Mouse (Mus musculus) bone marrow macrophage, adult 2 months (primary cell): ENCODE data around the gene A4galt. TPM values are rescaled to one million over a fixed set of nuclear protein-coding genes. Genes with fewer than 3 reads are reported as not detected.

Source experiments
- H3K27ac ChIP-seq: 2 replicates; pipeline ENCODE4 v1.5.1; 2012; ENCODE audit warnings: low read depth, low read length; ENCODE audit not compliant: insufficient read depth
- H3K4me1 ChIP-seq: 2 replicates; pipeline ENCODE4 v1.6.1; 2012; ENCODE audit warnings: low read length; ENCODE audit not compliant: control insufficient read depth, insufficient read depth
- H3K4me3 ChIP-seq: 2 replicates; pipeline ENCODE4 v1.5.1; 2012; ENCODE audit warnings: mild to moderate bottlenecking, low read length, moderate library complexity; ENCODE audit not compliant: insufficient read depth
- CTCF ChIP-seq: IDR thresholded peaks from 2 replicates; pipeline ENCODE4 v1.5.1; 2012; ENCODE audit warnings: low read depth, mild to moderate bottlenecking, low read length, moderate library complexity
- POLR2A ChIP-seq: IDR thresholded peaks from 2 replicates; pipeline ENCODE4 v1.6.1; 2012; ENCODE audit warnings: mild to moderate bottlenecking, low read depth, low read length, borderline replicate concordance
- polyA plus RNA-seq: library from polyadenylated mRNA; stranded (reverse); fragments of >200 nt; gene quantifications from 2 replicates; pipeline ENCODE4 v1.2.4, GENCODE M21; 2012; ENCODE audit not compliant: missing spikeins, insufficient read depth, insufficient read length

Gene A4galt
- polyA plus RNA-seq, 1 experiment: not detected

DNA sequence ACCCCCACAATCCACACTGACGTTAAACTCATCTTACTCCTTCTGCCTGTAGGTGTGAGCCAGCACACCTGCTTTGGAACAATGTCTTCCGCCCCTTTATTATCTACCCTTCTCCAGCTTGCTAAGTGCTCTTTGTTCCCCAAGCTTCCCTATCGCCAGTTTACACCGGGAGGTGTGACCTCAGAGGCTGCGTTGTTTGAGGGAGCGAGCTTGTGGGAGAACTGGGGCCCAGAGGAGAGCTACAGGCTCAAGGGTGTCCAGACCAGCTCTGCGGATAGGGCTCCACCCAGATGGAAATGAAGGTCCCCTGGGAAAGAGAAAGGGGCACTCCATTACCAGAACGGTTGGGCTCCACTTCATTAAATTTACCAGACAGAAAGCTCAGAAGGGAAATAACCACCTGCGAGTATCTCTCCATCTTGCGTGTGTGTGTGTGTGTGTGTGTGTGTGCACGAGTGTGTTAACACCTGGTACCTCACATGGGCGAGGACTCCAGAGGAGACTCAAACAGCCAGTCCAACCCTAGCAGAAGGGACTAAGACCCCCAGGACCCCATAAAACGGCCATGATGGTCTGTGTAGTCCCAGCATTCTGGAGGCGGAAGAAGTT is 3.2 kb downstream of the A4galt start:
- Histone ChIP-seq H3K4me3 (no peak overlapping the region), H3K27ac (no peak overlapping the region), H3K4me1 (no peaks in the 10 kb centered on the region)
- TF ChIP-seq POLR2A (no peak), CTCF (no peak)

- Histone ChIP-seq H3K4me3 (no peak overlapping the region), H3K27ac (no peak overlapping the region), H3K4me1 (no peaks in the 10 kb centered on the region)
- no peak for TF ChIP-seq POLR2A
- TF ChIP-seq CTCF: no peak
Observed at GRCm38 (mm10) chr15:83244371-83244770, 7.2 kb downstream of the A4galt start.

DNA sequence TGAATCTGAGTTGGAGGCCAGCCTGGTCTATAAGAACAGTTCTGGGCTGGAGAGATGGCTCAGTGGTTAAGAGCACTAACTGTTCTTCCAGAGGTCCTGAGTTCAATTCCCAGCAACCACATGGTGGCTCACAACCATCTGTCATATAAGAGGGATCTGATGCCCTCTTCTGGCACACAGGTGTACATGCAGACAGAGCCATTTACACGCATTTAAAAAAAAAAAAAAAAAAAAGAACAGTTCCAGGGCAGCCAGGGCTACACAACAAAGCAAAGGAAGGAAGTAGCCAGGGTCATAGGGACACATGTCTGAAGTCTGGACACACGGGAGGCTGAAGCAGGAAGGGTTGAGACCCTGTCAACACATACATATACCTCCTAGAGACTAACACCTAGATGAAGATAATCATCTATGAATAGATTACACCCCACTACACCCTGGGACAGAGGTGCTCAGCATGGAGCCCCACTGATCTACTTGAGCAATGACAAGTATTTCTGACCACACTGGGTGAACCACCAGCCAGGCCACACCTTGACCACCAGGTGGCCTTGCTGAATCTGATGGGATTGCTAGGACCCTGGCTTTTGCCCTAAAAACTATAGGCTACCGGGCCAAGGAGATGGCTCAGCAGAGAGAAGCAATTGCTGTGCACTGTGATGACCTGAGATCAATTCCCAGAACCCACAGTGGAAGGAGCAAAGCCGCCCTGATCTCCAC is 9.5 kb downstream of the A4galt start:
- Histone ChIP-seq H3K27ac (no peak overlapping the region), H3K4me3 (no peak overlapping the region), H3K4me1 (no peaks in the 10 kb centered on the region)
- TF ChIP-seq CTCF: no peak
- no peak for TF ChIP-seq POLR2A

DNA sequence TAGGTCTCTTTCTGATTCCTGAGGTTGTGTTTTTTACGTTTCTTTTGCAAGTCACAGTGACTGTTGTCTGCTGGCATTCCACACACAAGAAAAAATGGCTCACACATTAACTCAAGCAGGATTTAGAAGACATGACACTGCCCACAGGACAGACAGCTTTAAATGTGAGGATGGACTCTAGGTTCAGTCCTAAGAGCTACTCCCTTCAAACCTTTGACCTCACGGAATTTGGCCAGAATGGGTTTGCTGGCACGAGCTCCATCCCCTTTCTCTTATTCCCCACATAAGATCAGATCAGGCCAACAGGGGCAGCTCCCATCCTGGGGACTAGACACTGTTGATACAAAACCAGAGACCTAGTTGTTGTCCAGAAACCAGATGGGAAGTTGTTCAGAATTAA is 10.1 kb downstream of the A4galt start:
- Histone ChIP-seq H3K27ac (no peak overlapping the region), H3K4me3 (no peak overlapping the region), H3K4me1 (no peaks in the 10 kb centered on the region)
- no peak for TF ChIP-seq POLR2A
- TF ChIP-seq CTCF: no peak

- no peak for TF ChIP-seq POLR2A
- TF ChIP-seq CTCF: no peak
Observed at GRCm38 (mm10) chr15:83237460-83238243, 13.9 kb downstream of the A4galt start.

GRCm38 (mm10) chr15:83236824-83237223 is 14.8 kb downstream of the A4galt start:
- no peak overlapping the region for H3K4me3 ChIP-seq
- no peak overlapping the region for H3K27ac ChIP-seq
- no peaks in the 10 kb centered on the region for H3K4me1 ChIP-seq
- no peak for TF ChIP-seq POLR2A
- TF ChIP-seq CTCF: no peak

More at GRCm38 (mm10) chr15:83237460-83238243, 13.9 kb downstream of the A4galt start:
- Histone ChIP-seq H3K27ac (no peak overlapping the region), H3K4me1 (no peaks in the 10 kb centered on the region), H3K4me3 (no peak overlapping the region)

DNA sequence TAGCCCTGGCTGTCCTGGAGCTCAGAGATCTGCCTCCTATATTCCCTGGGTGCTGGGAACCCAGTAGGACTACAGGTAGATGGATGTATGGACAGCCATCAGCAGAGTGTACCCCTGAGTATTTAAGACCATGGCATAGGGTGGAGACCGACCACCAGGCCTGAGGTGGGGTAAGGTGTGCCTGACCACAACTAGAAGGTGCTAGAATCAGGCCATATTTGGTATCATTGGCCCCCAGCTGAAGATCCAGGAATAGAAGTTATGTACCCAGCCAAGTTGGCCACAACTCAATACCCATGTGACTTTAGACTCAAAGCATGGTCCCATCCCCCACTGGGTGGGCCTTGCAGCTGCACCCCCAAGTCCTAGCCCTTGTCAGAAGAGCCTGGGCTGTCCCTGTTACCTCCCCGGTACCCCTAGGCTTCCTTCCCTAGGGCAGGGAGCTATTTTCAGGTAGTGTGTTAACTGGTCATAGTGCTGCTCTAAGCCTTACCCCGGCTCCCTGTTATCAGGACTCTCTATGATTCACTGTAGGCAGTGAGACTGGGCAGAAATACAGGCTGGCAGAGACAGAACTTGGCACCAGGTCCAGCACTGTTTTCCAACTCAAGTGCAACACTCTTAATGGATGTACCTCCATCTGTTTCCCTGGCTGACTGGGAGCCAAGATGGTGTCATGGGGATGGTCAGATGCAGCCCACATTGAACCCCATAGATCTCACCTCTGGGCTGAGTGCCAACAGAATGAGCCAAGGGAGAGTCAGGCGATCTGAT is 18.2 kb downstream of the A4galt start:
- no peak for TF ChIP-seq CTCF
- Histone ChIP-seq H3K27ac (no peak overlapping the region), H3K4me3 (no peak overlapping the region), H3K4me1 (no peaks in the 10 kb centered on the region)

DNA sequence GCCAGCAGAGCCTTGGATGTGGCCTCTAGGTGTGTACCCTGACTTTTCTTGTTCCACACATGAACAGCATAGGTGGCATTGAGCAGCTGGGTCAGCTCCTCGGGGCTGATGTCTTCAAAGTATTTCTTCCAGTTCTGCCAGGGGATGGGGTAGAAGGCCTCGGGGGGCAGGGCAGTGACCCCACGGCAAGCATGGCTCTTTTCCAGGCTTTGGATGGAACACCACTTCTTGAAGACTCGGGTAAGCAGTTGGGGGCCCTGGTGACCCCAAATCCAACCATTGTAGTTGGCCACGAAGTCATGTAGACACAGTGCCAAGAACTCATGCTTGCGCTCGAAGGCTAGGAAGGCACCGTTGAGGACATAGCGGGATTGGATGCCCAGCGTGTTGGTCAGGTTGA is 24.0 kb downstream of the A4galt start:
- Histone ChIP-seq H3K4me1 (peaks cover 24% of the 10 kb centered on the region), H3K27ac (no peak overlapping the region), H3K4me3 (no peak overlapping the region)
- TF ChIP-seq CTCF: no peak
- TF ChIP-seq POLR2A: no peak

DNA sequence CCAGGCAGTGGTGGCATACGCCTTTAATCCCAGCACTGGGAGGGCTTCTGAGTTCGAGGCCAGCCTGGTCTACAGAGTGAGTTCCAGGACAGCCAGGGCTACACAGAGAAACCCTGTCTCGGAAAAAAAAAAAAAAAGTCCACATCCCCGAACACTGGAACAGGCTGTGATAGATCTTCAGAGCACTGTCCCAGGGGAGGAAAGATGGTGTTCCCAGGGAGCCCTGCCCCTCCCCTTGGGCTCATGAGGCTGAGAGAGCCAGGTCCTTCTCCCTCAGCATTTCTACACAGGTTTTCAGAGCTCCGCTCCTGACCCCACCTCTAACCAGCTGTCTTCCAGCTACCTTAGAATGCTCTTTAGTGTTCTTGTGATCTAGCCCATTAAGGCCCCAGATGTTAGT is 24.7 kb downstream of the A4galt start:
- H3K27ac ChIP-seq: no peak overlapping the region
- peaks cover 31% of the 10 kb centered on the region for H3K4me1 ChIP-seq
- TF ChIP-seq CTCF (no peak), POLR2A (no peak)
- no peak overlapping the region for H3K4me3 ChIP-seq
